Mouse (Mus musculus): Measurements from ENCODE around the gene Olfr1131.
"Not testable (repeated sequence)": the region's sequence is repeated elsewhere in the genome, so short reads cannot be mapped to it uniquely, and the experiment has no call there.

Gene Olfr1131

GRCm38 (mm10) chr2:87626804-87627203 is at the start of gene Olfr1131:
Olfr1131 (plus strand) TSS chr2:87627104.
- DNase-seq (ENCODE audit: low spot score in 2 of 2): no peak

GRCm38 (mm10) chr2:87605912-87606311 is 21.0 kb upstream of the Olfr1131 start, which contains the start of gene Olfr1130:
Olfr1130 (plus strand) TSS chr2:87606212.
- DNase-seq (ENCODE audit: low spot score in 2 of 2): not testable (repeated sequence)

- DNase-seq (ENCODE audit: low spot score in 2 of 2): no peak
Observed at GRCm38 (mm10) chr2:87637435-87637834, 10.5 kb downstream of the Olfr1131 start, which contains the start of gene Olfr1132. Olfr1132 (minus strand) TSS chr2:87637535.

GRCm38 (mm10) chr2:87642441-87642840 is 15.5 kb downstream of the Olfr1131 start:
- DNase-seq (ENCODE audit: low spot score in 2 of 2): no peak

GRCm38 (mm10) chr2:87647274-87647673 is 20.4 kb downstream of the Olfr1131 start, which contains the start of gene Olfr1133:
Olfr1133 (minus strand) TSS chr2:87647374.
- DNase-seq (ENCODE audit: low spot score in 2 of 2): no peak

GRCm38 (mm10) chr2:87658360-87658759 is 31.5 kb downstream of the Olfr1131 start, which contains the start of gene Olfr1134:
Olfr1134 (minus strand) TSS chr2:87658460.
- DNase-seq (ENCODE audit: low spot score in 2 of 2): no peak

GRCm38 (mm10) chr2:87673564-87673963 is 46.7 kb downstream of the Olfr1131 start, which contains the start of gene Olfr1135:
Olfr1135 (minus strand) TSS chr2:87673664.
- no peak for DNase-seq (ENCODE audit: low spot score in 2 of 2)

Data from spleen, postnatal 14 days (tissue).